Mouse (Mus musculus) hindbrain, postnatal 0 days (tissue): ENCODE results near the gene Cbx4. TPM values are rescaled to one million over a fixed set of nuclear protein-coding genes. Genes with fewer than 3 reads are reported as not detected.

ENCODE experiments used
- ATAC-seq: fragments of 200-750 bp; cut with Nextera tagmentation; 2 replicates; pipeline ENCODE4 v1.8.0; 2017; ENCODE audit warnings: mild to moderate bottlenecking, moderate TSS enrichment, moderate library complexity
- DNase-seq: peaks from one replicate; pipeline ENCODE4 v3.0.0-alpha.2; 2015; ENCODE audit warnings: low spot score
- H3K27ac ChIP-seq: fragments of 300-500 bp; sonication (generic); 2 replicates; pipeline ENCODE4 v1.5.1; 2014; ENCODE audit warnings: mild to moderate bottlenecking
- H3K27me3 ChIP-seq: fragments of 300-500 bp; sonication (generic); 2 replicates; pipeline ENCODE4 v1.6.1; 2014; ENCODE audit warnings: low read length, mixed read lengths; ENCODE audit not compliant: insufficient read depth
- H3K36me3 ChIP-seq: fragments of 300-500 bp; sonication (generic); 2 replicates; pipeline ENCODE4 v1.6.1; 2014; ENCODE audit warnings: low read length, mixed read lengths; ENCODE audit not compliant: insufficient read depth
- H3K4me1 ChIP-seq: fragments of 300-500 bp; sonication (generic); 2 replicates; pipeline ENCODE4 v1.6.1; 2014; ENCODE audit warnings: antibody characterized with exemption, low read length, mixed read lengths; ENCODE audit not compliant: insufficient read depth
- H3K4me2 ChIP-seq: fragments of 300-500 bp; sonication (generic); 2 replicates; pipeline ENCODE4 v1.6.1; 2014; ENCODE audit warnings: low read depth, mild to moderate bottlenecking, low read length, moderate library complexity, mixed read lengths
- H3K4me3 ChIP-seq: fragments of 300-500 bp; sonication (generic); 2 replicates; pipeline ENCODE4 v1.5.1; 2014; ENCODE audit warnings: low read length
- H3K9ac ChIP-seq: fragments of 300-500 bp; sonication (generic); replicated peaks from 2 replicates; pipeline ENCODE4 v1.6.1; 2014; ENCODE audit warnings: mild to moderate bottlenecking, low read length, moderate library complexity, mixed read lengths
- H3K9me3 ChIP-seq: fragments of 300-500 bp; sonication (generic); 2 replicates; pipeline ENCODE4 v1.6.1; 2016; ENCODE audit warnings: low read length, mixed read lengths
- CTCF ChIP-seq: IDR thresholded peaks from 2 replicates; pipeline ENCODE4 v1.5.1; 2016; ENCODE audit warnings: antibody characterized with exemption, control low read depth, low read depth
- WGBS: fragments of 180-500 bp; shearing (Covaris S2); extraction: QIAGEN DNeasy Blood & Tissue Kit; methylation state at CpG from one replicate; pipeline ENCODE4 v1.1.7; 2014; 5-methylcytosine and 5-hydroxymethylcytosine counted together
- polyA plus RNA-seq: library from polyadenylated mRNA; unstranded; fragments of >200 nt; fragmentation: Nextera tagmentation; extraction: Ambion mirVana; gene quantifications from 2 replicates; pipeline ENCODE4 v1.2.1, GENCODE M21; 2015
- total RNA-seq: library from RNA; depleted of rRNA; stranded (reverse); fragments of >200 nt; gene quantifications from 2 replicates; pipeline ENCODE4 v1.2.3, GENCODE M21; 2014

Cbx4 gene
- total and polyA plus RNA-seq, 2 experiments from 2014 or later = 23.7 to 33.6 TPM

GRCm38 (mm10) chr11:119041750-119042465 is 44.1 kb downstream of the Cbx4 start:
- Histone ChIP-seq H3K27me3 (peaks cover 38% of the 10 kb centered on the region), H3K9me3 (no peaks in the 10 kb centered on the region), H3K4me3 (peak overlapping the region; percentile 81), H3K4me1 (peaks cover 19% of the 10 kb centered on the region), H3K36me3 (peaks cover 10% of the 10 kb centered on the region; the same call in 1 of the 2 replicates), H3K9ac (peak overlapping the region; percentile 70), H3K27ac (peak overlapping the region; percentile 70; the same call in 1 of the 2 replicates), H3K4me2 (peak overlapping the region; percentile 94)
- WGBS = under 1% methylated on average over 29 of the region's 31 CpGs
- DNase-seq (no peak), ATAC-seq (peak; percentile 1; the same call in 1 of the 2 replicates)
- TF ChIP-seq CTCF = no peak

- peaks cover 10% of the 10 kb centered on the region; the same call in 1 of the 2 replicates for H3K36me3 ChIP-seq
- WGBS = under 1% methylated on average over 29 of the region's 31 CpGs
- no peaks in the 10 kb centered on the region for H3K9me3 ChIP-seq
- ATAC-seq (peak; percentile 41), DNase-seq (peak; percentile 75)
- peaks cover 15% of the 10 kb centered on the region for H3K4me1 ChIP-seq
- peak overlapping the region; percentile 70 for H3K9ac ChIP-seq
- peaks cover 34% of the 10 kb centered on the region for H3K27me3 ChIP-seq
- peak overlapping the region; percentile 81 for H3K4me3 ChIP-seq
- H3K4me2 ChIP-seq = peak overlapping the region; percentile 94
- no peak for TF ChIP-seq CTCF
- peak overlapping the region; percentile 70; the same call in 1 of the 2 replicates for H3K27ac ChIP-seq
Observed at GRCm38 (mm10) chr11:119041325-119041716, 44.7 kb downstream of the Cbx4 start.

- H3K9ac ChIP-seq = peak within 1 kb of the TSS; percentile 81
- H3K4me2 ChIP-seq = peak within 1 kb of the TSS; percentile 94
- H3K4me3 ChIP-seq = peak within 1 kb of the TSS; percentile 81
- ATAC-seq (peak; percentile 95), DNase-seq (peak; percentile 100)
- H3K27ac ChIP-seq = peak within 1 kb of the TSS; percentile 89
- peaks cover 31% of the 10 kb centered on the region for H3K27me3 ChIP-seq
- 1% methylated on average over 61 of the region's 63 CpGs for WGBS
- no peak for TF ChIP-seq CTCF
- H3K36me3 ChIP-seq = peaks cover 10% of the 10 kb centered on the region; the same call in 1 of the 2 replicates
- H3K9me3 ChIP-seq = no peaks in the 10 kb centered on the region
- peaks cover 13% of the 10 kb centered on the region for H3K4me1 ChIP-seq
Observed at GRCm38 (mm10) chr11:119040600-119041324, 45.3 kb downstream of the Cbx4 start, which contains the start of gene Cbx8. Cbx8 (minus strand) TSS chr11:119040969.

- H3K27me3 ChIP-seq = peaks cover 32% of the 10 kb centered on the region
- peak overlapping the region; percentile 81 for H3K4me3 ChIP-seq
- peaks cover 13% of the 10 kb centered on the region for H3K4me1 ChIP-seq
- H3K36me3 ChIP-seq = peaks cover 10% of the 10 kb centered on the region; the same call in 1 of the 2 replicates
- H3K9me3 ChIP-seq = no peaks in the 10 kb centered on the region
- H3K27ac ChIP-seq = peak overlapping the region; percentile 89
- peak overlapping the region; percentile 81 for H3K9ac ChIP-seq
- peak overlapping the region; percentile 94 for H3K4me2 ChIP-seq
- ATAC-seq (no peak), DNase-seq (no peak)
- WGBS = 12% methylated on average over 21 of the region's 21 CpGs
- no peak for TF ChIP-seq CTCF
Observed at GRCm38 (mm10) chr11:119039732-119040512, 46.1 kb downstream of the Cbx4 start.

GRCm38 (mm10) chr11:119038744-119039484 is 47.1 kb downstream of the Cbx4 start:
- no peak for TF ChIP-seq CTCF
- no peak overlapping the region for H3K9ac ChIP-seq
- H3K27ac ChIP-seq = no peak overlapping the region
- peaks cover 10% of the 10 kb centered on the region; the same call in 1 of the 2 replicates for H3K36me3 ChIP-seq
- peak overlapping the region; percentile 94 for H3K4me2 ChIP-seq
- no peaks in the 10 kb centered on the region for H3K9me3 ChIP-seq
- peaks cover 25% of the 10 kb centered on the region for H3K27me3 ChIP-seq
- WGBS = 51% methylated on average over 22 of the region's 22 CpGs
- no peak for DNase-seq
- peaks cover 13% of the 10 kb centered on the region for H3K4me1 ChIP-seq
- no peak overlapping the region; the same call in 1 of the 2 replicates for H3K4me3 ChIP-seq
- no peak for ATAC-seq
